Mouse (Mus musculus): ENCODE data around the gene Rgl3.

Rgl3 gene

DNA sequence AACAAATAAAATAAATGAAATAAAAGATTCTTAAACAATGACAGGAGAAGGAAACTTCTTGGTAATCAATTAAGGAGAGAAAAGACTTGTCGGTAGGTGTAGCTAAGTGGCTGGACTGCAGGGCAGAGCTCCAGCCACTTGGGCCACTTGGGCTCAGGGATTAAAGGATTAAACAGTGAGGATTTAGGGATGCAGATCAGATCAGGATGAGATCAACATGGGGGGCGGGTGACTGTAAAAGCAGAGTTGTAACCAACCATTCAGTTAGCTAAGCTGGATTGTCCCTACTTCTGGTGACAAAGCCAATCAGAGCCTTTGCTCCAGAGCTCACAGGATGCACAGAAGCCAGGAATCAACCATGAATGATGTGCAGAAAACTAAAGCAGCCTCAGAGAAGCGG lies 5.3 kb downstream of the Rgl3 start:
- in situ Hi-C loops (cut with MseI, MboI), result no loop called here

DNA sequence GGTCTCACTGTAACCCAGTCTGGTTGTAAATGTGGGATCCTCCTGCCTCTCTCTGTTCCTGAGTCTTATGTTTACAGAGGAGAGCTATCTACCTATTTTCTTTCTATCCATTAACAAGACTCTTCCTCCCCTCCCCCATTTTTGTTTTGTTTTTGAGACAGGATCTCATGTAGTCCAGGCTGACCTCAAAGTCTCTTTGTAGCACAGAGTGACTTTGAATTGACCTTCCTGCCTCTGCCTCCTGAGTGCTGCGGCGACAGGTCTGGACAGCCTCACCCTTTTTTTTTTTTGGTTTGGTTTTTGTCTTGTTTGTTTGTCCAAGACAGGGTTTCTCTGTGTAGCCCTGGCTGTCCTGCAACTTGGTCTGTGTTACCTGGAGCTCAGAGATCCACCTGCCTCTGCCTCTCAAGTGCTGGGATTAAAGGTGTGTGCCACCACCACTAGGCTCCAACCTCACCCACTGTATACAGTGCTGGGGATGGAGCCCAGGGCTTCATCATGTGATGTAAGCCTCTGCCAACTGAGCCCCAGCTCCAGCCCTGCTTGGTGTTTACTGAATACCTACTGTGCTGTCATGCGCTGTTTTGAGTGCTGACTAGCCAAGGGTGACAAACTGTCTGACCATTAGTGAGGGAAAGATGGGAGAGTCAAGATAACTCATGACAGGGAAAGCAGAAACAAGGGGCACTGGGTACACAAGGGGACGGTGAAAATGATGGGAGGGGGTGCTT lies 10.7 kb downstream of the Rgl3 start:
- in situ Hi-C loops (cut with MseI, MboI), result loop anchor here in 1 of 2 experiments (5.0 kb wide), 1 partner anchor 79 kb away; no protein-coding TSS in a partner anchor

DNA sequence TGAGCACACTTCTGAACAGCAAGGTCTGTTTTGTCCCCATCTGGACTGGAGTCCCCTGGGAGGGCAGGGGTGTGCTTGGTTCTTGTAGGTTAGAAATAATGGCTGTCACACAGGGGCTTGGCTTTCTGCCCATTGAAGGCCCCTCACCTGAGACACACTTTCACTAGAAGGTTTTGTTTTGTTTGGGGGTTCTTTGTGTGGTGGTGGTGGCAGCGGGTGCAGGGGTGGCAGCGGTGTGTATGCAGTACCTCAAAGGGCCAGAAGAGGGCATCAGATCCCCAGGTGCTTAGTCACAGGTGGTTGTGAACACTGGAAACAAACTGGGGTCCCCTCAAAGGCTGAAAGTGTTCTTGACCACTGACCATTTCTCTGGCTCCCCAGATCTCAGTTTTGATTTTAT lies 11.3 kb downstream of the Rgl3 start:
- in situ Hi-C loops (cut with MseI, MboI), result loop anchor here in 1 of 2 experiments (5.0 kb wide), 1 partner anchor 79 kb away; no protein-coding TSS in a partner anchor

GRCm38 (mm10) chr9:21977331-21977730 lies 11.9 kb downstream of the Rgl3 start:
- in situ Hi-C loops (cut with MseI, MboI), result loop anchor here in 1 of 2 experiments (5.0 kb wide), 1 partner anchor 80 kb away; no protein-coding TSS in a partner anchor

DNA sequence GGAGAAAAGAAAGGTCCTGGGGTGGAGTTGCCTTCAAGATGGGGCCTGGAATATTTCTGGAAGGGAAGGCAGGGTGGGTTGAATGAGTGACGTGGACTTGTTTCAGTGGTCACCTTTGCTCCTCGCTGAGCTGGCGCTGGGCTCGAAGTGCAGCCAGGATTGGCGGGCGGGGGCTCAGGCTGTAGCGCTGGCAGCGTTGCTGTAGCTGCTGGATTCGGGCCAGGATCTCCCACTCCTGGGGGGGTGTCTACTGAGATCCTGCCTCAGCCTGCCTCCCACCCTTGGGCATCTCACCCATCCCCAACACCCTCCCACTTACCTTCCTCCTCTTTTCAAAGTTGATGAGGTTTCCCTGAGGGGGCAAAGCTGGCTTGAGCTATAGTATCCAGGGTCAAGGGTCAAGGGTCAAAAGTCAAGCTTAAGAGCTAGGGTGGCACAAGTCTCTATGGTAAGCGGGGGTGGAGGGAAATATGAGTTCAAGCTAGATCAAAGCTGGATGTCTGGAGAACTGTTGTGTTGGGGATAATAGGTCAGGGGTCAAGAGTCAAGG lies 12.5 kb downstream of the Rgl3 start:
- in situ Hi-C loops (cut with MseI, MboI), result loop anchor here in 1 of 2 experiments (5.0 kb wide), 1 partner anchor 81 kb away; no protein-coding TSS in a partner anchor

- in situ Hi-C loops (cut with MseI, MboI), result no loop called here
These were observed 19.9 kb downstream of the Rgl3 start for GRCm38 (mm10) chr9:21969304-21969703.

DNA sequence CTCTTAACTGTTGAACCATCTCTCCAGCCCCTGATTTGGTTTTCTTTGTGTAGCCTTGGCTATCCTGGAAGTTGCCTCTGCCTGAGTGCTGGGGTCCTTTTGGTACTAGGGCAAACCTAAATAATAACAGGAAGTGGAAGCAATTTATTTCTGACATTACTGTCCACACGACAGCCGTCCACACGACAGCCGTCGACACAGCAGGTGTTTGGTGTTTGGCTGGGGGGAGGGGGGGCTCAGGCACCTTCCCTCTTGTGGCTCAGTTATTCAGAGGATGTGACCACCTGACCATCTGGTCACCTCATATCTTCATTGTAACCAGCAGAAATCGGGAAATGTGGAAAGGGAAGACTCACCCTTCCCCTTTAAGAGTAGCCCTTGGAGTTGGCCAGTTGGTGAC lies 20.4 kb downstream of the Rgl3 start:
- in situ Hi-C loops (cut with MseI, MboI), result no loop called here

DNA sequence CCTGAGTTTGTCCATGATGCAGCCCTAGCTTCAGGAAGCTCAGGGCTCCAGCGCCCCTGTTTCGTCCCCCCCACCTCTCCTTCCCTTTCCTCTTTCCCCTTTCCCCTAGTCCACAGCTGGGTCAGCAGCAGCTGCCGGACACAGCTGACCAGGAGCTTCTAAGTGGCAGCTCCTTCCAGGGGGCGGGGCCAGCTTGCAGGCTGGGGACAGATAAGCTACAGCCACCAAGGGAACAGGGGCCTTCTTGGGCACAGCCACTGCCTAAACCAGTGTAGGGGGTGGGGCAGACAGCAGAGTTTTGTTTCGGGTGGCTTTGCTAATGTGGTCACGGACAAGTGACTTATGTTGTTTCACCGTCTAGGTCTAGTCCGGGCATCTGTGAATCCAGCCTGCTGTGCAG lies 25.8 kb downstream of the Rgl3 start, which contains the start of gene Epor:
Epor (minus strand) TSS at position 90 of the 400 bp plus-strand sequence.
- in situ Hi-C loops (cut with MseI, MboI), result no loop called here

- in situ Hi-C loops (cut with MseI, MboI), result no loop called here
These were observed 26.7 kb downstream of the Rgl3 start for GRCm38 (mm10) chr9:21962416-21963059.

GRCm38 (mm10) chr9:21962010-21962409 lies 27.2 kb downstream of the Rgl3 start:
- in situ Hi-C loops (cut with MseI, MboI), result no loop called here

DNA sequence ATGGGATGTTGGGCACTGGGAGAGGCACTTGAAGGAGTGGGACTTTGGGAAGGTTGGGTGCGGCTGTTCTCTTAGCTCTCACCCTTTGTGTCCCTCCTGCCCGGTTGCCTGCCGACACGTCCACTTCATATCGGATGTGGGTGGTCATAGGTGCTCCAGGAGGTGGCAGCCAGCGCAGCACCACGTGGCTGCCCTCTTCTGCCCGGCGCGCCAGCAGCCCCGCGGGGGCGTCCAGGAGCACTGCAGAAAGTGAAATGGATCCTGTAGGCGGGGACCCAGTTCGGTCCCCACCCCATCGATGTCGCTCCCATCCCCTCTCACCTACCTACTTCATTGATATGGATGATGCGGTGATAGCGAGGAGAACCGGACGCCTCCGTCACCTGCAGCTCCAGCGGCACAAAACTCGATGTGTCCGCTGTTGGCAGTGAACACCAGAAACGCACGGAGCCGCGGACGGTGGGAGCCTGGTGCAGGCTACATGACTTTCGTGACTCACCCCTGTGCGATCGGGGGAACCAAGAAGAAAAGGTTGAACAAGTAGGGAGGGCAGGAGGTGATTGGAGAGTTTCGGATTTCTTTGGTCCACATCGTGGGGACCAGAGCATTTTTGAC lies 27.8 kb downstream of the Rgl3 start:
- in situ Hi-C loops (cut with MseI, MboI), result no loop called here

DNA sequence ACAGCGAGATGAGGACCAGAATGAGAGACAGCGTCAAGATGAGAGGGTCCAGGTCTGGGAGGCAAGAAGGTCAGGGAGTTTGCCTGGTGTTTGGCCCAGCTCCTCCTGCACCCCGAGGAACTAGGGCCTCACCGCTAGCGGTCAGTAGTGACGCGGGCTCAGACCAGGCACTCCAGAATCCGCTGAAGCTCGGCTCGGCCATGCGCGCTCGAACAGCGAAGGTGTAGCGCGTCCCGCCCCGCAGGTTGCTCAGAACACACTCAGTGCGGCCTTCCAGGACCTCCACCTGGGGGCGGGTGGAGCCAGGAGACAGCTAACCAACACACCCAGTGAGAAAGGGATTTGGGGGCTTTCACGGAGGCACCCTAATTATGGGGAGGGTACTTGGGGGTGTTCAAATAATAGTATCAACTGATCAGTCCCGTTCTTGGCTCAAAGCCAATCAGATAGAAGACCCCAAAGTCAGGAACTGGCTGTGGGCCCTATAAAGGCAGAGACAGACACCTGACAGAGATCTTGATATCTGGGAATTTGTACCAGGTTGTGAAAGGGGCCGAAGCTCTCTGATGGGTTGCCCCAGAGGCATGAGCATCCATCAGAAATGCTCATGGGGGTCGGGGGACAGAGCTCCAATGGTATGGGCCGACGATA lies 28.6 kb downstream of the Rgl3 start:
- in situ Hi-C loops (cut with MseI, MboI), result no loop called here

GRCm38 (mm10) chr9:21960135-21960534 lies 29.1 kb downstream of the Rgl3 start:
- in situ Hi-C loops (cut with MseI, MboI), result no loop called here

- in situ Hi-C loops (cut with MseI, MboI), result no loop called here
These were observed 30.0 kb downstream of the Rgl3 start for GRCm38 (mm10) chr9:21959244-21959643.

- in situ Hi-C loops (cut with MseI, MboI), result no loop called here
These were observed 30.9 kb downstream of the Rgl3 start for GRCm38 (mm10) chr9:21958372-21958771.

DNA sequence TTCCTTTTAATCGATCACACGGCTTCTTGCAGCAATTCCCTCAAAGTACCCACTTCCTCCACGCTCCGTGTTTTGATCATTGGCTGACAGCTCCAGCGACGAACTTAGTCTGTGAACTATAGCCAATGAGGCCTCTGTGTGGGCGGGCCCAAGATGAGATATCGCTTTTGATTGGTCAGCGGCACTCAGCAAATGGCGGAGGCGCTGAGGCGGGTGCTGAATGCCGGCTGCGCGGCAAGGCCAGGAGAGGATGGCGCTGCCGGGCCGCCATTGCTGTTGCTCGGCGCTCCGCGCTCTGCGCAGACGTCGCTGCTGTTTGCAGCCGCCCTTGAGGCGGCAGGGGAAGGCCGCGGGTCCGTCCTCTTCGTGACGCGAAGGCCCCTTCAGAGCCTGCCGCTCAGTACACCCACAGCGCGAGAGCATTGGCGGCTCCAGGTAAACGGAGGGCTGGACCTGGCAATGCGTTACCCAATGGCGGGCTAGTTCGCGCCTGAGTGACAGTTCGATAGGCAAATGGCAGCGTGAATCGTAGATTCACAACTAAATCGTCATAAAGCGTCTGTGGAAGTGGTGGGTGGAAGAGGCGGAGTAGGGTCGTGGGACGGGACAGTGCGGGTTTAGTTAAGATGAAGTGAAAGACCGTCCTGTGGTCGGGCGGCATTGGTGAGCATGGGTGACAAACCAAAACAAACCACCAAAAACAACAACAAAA lies 33.5 kb downstream of the Rgl3 start, which contains the start of gene Swsap1:
Swsap1 (plus strand) TSS at position 186 of the 712 bp plus-strand sequence.
- in situ Hi-C loops (cut with MseI, MboI), result no loop called here

DNA sequence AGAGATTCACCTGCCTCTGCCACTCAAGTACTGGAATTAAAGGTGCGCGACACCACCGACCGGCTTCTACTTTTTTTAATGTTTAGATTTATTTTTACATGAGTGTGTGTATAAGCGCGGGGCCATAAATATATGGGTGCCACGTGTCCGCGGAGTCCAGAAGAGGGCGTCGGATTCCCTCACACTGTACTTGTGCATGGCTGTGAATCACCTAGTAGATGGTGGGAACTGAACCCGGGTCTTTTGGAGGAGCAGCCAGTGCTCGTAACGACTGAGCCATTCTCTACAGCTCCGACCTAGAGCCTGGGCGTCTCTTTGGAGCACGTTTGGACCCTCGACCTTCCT lies 34.0 kb downstream of the Rgl3 start:
- in situ Hi-C loops (cut with MseI, MboI), result no loop called here

GRCm38 (mm10) chr9:21954635-21955034 lies 34.6 kb downstream of the Rgl3 start:
- in situ Hi-C loops (cut with MseI, MboI), result no loop called here

- in situ Hi-C loops (cut with MseI, MboI), result no loop called here
These were observed 35.6 kb downstream of the Rgl3 start for GRCm38 (mm10) chr9:21953600-21953999.

- in situ Hi-C loops (cut with MseI, MboI), result no loop called here
These were observed 37.3 kb downstream of the Rgl3 start for GRCm38 (mm10) chr9:21951977-21952376.

DNA sequence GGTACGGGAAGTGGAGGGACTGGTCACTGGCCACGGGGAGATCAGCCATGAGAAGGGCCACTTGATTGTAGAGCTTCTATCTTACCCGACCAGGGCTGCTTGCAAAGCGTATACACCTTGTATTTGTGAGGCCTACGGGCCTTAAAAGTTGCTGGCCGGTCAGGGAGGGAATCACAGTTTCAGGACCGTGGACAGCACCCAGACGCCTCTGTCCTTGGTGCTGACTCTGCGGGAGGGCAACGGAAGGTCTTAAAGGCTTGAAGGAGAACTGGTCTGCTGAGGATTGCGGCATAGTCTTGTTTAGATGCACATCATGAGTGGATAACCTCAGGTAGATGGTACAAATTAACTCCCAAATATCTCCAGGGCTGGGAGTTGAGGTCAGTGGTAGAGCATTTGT lies 38.9 kb downstream of the Rgl3 start:
- in situ Hi-C loops (cut with MseI, MboI), result no loop called here

Data from mouse trophoblast stem cell (cell line).